Mouse (Mus musculus): ENCODE measurements around the gene Proca1.
"Not testable (repeated sequence)": the region's sequence is repeated elsewhere in the genome, so short reads cannot be mapped to it uniquely, and the experiment has no call there.

Gene Proca1

GRCm38 (mm10) chr11:78182961-78183844 lies 10.0 kb upstream of the Proca1 start, which contains the start of gene Rpl23a:
Gene Rpl23a (minus strand): TSS chr11:78183584.
- peak; percentile 75 for DNase-seq

DNA sequence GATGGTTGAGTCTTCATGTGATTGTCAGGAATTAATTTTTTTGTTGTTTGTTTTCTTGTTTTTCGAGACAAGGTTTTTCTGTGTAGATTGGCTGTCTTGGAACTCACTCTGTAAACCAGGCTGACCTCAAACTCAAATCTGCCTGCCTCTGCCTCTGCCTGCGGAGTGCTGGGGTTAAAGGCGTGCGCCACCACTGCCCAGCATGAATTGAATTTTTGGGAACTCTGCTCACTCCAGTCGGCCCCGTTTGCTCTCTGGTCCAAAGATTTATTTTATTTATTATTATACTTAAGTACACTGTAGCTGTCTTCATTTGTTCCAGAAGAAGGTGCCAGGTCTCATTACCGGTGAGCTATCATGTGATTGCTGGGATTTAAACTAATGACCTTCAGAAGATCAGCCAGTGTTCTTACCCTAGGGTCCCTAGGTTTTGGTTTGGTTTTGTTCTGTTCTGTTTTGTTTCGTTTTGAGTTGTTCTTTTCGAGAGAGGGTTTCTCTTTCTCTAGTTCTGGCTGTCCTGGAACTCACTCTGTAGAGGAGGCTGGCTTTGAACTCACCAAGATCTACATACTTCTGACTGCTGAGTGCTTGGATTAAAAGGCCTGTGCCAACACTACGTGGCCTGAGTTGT lies 9.2 kb upstream of the Proca1 start:
- no peak for DNase-seq

DNA sequence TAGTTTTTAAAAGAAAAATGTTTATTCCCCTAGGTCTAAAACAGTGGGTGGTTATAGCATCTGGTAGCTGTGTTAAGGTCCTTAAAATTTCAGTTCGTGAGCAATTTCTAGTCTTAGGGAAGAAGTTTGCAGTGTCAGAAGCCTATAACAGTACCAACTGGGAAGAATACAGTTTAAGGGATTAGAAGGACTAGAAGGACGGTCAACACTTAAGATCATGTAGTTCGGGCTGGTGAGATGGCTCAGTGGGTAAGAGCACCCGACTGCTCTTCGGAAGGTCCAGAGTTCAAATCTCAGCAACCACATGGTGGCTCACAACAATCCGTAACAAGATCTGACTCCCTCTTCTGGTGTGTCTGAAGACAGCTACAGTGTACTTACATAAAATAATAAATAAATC lies 8.5 kb upstream of the Proca1 start:
- not testable (repeated sequence) for DNase-seq

- DNase-seq, result peak; percentile 79
Measured at GRCm38 (mm10) chr11:78188331-78189233, 4.6 kb upstream of the Proca1 start, which contains the start of gene Rab34. Gene Rab34 (plus strand): TSS chr11:78188430.

DNA sequence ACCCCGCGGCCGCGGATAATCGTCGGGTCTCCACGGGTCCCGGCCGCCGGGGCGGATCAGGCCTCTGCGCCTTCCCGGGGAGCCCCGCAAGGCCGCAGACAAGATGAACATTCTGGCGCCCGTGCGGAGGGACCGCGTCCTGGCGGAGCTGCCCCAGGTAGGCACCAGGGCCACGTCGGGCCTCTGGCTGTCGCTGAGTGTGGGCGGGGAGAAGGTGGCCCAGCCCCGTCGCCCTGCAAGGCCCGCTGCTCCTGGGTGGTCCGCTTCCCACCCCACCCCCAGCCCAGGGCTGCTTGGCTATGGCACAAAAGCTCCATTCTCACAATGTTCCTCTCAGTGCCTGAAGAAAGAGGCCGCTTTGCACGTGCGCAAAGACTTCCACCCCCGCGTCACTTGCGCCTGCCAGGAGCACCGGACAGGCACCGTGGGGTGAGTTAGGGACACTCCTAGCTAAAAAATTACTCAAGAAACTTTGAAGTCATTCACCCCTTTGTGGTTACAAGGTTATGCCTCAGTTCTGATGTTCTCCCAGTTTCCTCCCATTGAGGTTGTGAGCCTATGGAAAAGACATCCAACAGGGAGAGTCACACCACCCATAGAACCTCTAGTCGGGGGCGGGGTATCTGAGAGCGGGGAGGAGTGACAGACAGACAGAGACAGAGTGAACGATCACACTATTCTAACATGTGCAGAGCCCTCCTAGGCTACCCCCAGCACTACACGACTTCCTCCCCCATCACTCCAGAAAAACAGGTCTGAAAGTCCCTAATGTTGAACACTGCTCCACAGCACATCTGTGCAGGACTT lies 3.8 kb upstream of the Proca1 start:
- DNase-seq, result peak; percentile 70

GRCm38 (mm10) chr11:78190041-78190440 lies 3.2 kb upstream of the Proca1 start:
- no peak for DNase-seq

- DNase-seq, result peak; percentile 86
Measured at GRCm38 (mm10) chr11:78194411-78195100, 1.4 kb downstream of the Proca1 start.

DNA sequence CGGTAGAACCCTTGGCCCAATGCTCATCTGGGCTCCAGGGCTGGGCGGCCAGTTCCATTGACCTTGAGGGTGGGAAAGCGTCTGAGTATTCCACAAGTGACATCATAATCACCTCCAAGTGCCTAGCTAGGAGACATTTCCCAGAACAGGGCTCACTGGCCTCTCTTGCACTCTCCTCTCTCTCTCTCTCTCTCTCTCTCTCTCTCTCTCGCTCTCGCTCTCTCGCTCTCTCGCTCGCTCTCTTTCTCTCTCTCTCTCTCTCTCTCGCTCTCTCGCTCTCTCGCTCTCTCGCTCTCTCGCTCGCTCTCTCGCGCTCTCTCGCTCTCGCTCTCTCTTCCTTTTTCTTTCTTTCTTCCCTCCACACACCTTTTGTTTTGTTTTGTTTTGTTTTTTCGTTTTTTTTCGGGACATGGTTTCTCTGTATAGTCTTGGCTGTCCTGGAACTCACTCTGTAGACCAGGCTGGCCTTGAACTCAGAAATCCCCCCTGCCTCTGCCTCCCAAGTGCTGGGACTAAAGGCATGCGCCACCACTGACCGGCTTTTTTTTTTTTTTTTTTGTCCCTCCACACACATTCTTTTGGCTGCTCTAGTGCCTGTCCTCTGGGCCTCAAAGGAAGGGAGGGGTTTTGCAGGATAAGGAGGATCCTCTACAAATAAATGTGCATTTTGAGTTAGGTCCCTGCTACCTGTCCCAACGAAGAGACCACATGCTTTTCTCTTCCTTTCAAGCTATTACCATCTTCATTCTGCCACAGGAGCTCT lies 2.1 kb downstream of the Proca1 start:
- DNase-seq, result no peak

- no peak for DNase-seq
Measured at GRCm38 (mm10) chr11:78202372-78202771, 9.2 kb downstream of the Proca1 start.

- DNase-seq, result no peak
Measured at GRCm38 (mm10) chr11:78204287-78204686, 11.1 kb downstream of the Proca1 start.

- no peak for DNase-seq
Measured at GRCm38 (mm10) chr11:78205361-78206206, 12.4 kb downstream of the Proca1 start.

GRCm38 (mm10) chr11:78207190-78207589 lies 14.0 kb downstream of the Proca1 start:
- DNase-seq, result no peak

GRCm38 (mm10) chr11:78209886-78210285 lies 16.7 kb downstream of the Proca1 start:
- no peak for DNase-seq

GRCm38 (mm10) chr11:78210615-78211014 lies 17.4 kb downstream of the Proca1 start:
- no peak for DNase-seq

DNA sequence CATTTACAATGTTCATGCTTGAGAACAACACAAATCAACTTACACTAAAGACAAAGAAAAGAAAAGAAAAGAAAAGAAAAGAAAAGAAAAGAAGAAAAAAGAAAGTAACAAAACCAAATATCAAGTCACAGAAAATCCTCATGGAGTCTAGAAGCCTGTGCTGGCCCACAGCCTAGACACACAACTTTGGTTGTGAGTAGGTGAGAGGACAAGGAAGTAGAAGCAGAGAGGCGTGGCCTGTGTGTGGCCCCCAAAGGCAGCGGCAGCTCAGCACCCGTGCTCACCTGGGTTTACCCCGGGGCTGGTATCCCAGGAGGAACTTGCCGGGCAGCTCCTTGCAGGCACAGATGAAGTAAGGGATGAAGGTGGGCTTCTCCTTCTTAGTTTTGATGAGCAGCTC lies 18.3 kb downstream of the Proca1 start:
- no peak for DNase-seq

- DNase-seq, result peak; percentile 14
Measured at GRCm38 (mm10) chr11:78213086-78213817, 20.1 kb downstream of the Proca1 start.

DNA sequence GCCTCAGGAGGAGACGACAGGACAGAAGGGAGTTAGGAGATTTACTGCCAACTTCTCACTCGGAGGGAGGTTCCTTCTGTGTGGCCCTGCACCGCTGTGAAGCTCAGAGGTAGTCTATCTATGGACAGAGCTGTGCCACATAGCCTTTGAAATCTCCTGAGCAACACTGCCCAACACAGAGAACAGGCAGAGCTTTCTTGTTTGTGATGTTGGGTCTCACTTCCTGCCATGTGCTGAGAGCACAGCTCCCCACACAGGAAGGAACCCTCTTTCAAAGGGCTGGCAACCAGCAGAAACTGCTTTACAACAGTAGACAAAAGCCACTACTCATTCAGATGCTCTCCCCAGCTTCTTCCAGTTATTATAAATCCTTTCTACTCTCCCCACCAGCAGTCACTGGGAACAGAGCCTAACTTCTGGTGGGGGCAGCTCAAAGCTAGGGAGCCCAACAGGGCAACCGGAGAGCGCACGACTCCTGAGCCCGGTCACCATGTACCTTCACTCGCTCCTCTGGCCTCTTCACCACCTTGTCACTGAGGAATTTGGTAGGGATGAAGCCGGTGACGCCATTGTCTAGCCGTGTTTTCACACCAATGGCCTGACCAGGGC lies 22.6 kb downstream of the Proca1 start:
- no peak for DNase-seq

- DNase-seq, result no peak
Measured at GRCm38 (mm10) chr11:78223586-78223985, 30.4 kb downstream of the Proca1 start.

GRCm38 (mm10) chr11:78231518-78231917 lies 38.3 kb downstream of the Proca1 start:
- DNase-seq, result no peak

All from lung, postnatal 14 days (tissue).